8 mouse cellular contexts compared by ENCODE assay signal in the genomic region with DNA sequence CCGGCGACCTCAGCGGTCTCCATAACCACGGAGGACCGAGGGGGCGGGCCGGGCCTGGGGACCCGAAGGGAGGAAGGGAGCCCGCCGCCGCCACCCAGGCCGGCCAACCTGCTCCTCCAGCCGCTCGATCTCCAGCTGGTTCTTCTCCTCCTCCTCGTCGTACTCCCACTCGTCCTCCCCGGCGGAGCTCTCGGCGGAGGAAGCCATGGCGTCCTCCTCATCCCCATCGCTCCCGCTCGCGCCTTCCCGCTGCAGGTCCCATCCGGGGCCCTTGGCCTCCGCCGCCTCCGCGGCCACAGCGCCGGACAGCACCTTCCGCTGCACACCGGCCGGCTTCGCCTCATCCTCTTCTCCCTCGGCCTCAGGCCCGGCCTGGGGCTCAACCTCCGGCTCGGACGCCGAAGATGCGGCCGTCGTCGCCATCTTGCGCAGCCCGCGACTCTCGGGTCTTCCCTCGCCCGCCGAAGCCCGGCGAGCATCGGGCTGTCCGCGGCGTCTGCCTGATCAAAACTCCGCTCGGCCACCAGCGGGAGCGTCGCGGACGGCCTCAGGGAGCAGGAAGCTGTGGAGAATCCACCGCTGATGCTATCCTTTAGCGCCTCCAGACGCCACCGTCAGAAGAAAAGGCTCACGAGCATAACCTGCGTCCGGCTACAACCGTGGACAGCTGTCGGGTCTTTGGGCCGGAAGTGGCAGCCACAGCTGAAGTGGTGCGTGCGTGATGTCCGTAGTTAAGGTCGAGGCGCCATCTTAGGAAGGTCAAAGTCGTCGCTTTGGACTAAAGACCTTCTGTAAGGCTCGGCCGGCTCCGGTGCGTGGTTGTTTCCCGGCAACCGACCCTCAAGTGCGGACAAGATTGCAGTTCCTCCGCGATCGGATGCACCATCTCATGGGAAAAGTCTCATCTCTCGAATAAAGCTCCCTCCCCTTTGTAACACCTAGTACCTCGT. TPM values are rescaled to one million over a fixed set of nuclear protein-coding genes. Genes with fewer than 3 reads are reported as not detected.
DNase-seq lines count a peak whose midpoint lies in the region; ATAC-seq and TF ChIP-seq lines count a peak whose summit lies in the region.

No protein-coding gene starts in this region.

- H3K4me3 ChIP-seq in bone marrow macrophage, adult 2 months (ENCODE audit: insufficient read depth, low read length) = peak overlapping the region; percentile 86
- H3K4me3 ChIP-seq in embryonic fibroblast, embryonic 13.5 days (ENCODE audit: insufficient read depth, low read length) = peak overlapping the region; percentile 92
- H3K4me3 ChIP-seq in kidney, embryonic 14.5 days (ENCODE audit: low read length) = peak overlapping the region; percentile 99
- H3K4me3 ChIP-seq in limb, embryonic 15.5 days = peak overlapping the region; percentile 100

- ATAC-seq in kidney, embryonic 14.5 days (ENCODE audit: low FRiP score, low TSS enrichment) = peak; percentile 73
- ATAC-seq in limb, embryonic 15.5 days (ENCODE audit: insufficient number of reproducible peaks, low FRiP score, low TSS enrichment, low read depth) = peak; percentile 80

- H3K27ac ChIP-seq in bone marrow macrophage, adult 2 months (ENCODE audit: insufficient read depth, low read depth, low read length) = peak overlapping the region; percentile 94
- H3K27ac ChIP-seq in embryonic fibroblast, embryonic 13.5 days (ENCODE audit: insufficient read depth, low read length) = peak overlapping the region; percentile 94
- peak overlapping the region; percentile 99 for H3K27ac ChIP-seq in kidney, embryonic 14.5 days (ENCODE audit: low read depth, low read length)
- H3K27ac ChIP-seq in limb, embryonic 15.5 days = peak overlapping the region; percentile 98

- peak overlapping the region; percentile 98 for H3K9ac ChIP-seq in kidney, embryonic 14.5 days (ENCODE audit: low read depth, low read length)
- H3K9ac ChIP-seq in limb, embryonic 15.5 days = peak overlapping the region; percentile 92

- H3K9me3 ChIP-seq in kidney, embryonic 14.5 days (ENCODE audit: control insufficient read depth, low read length) = no peaks in the 10 kb centered on the region
- no peaks in the 10 kb centered on the region for H3K9me3 ChIP-seq in limb, embryonic 15.5 days

- 0 out of 2 replicates have a peak, but pooled peaks have one; percentile 14 for TF ChIP-seq POLR2A in bone marrow macrophage, adult 2 months (IDR thresholded peaks at IDR 0.05; ENCODE audit: borderline replicate concordance, low read depth, low read length)
- TF ChIP-seq POLR2A in embryonic fibroblast, embryonic 13.5 days (IDR thresholded peaks at IDR 0.05; ENCODE audit: low read depth, low read length) = peak; percentile 62; the same call in 1 of the 2 replicates

- no peaks in the 10 kb centered on the region for H3K27me3 ChIP-seq in kidney, embryonic 14.5 days (ENCODE audit: control insufficient read depth, insufficient read depth, low read length)
- H3K27me3 ChIP-seq in limb, embryonic 15.5 days = no peaks in the 10 kb centered on the region

- TF ChIP-seq CTCF in bone marrow macrophage, adult 2 months (IDR thresholded peaks at IDR 0.05; ENCODE audit: low read depth, low read length) = no peak
- TF ChIP-seq CTCF in embryonic fibroblast, embryonic 13.5 days (IDR thresholded peaks at IDR 0.05; ENCODE audit: borderline replicate concordance, insufficient read depth, low read length) = no peak

- under 1% methylated on average over 93 of the region's 97 CpGs for WGBS in kidney, embryonic 14.5 days
- under 1% methylated on average over 97 of the region's 97 CpGs for WGBS in limb, embryonic 15.5 days

- peak overlapping the region; percentile 87 for H3K4me2 ChIP-seq in kidney, embryonic 14.5 days (replicated peaks; ENCODE audit: low read depth, low read length)
- H3K4me2 ChIP-seq in limb, embryonic 15.5 days = peak overlapping the region; percentile 90

- H3K36me3 ChIP-seq in kidney, embryonic 14.5 days (ENCODE audit: control insufficient read depth, insufficient read depth, low read length) = peaks cover 39% of the 10 kb centered on the region
- peaks cover 40% of the 10 kb centered on the region for H3K36me3 ChIP-seq in limb, embryonic 15.5 days

- peak; percentile 86 to 89 for DNase-seq in B cell, adult 2 months
- peak; percentile 82 to 91 for DNase-seq in heart, adult 9 months (ENCODE audit: low spot score in 2 of 2)
- DNase-seq in monocyte, adult 2 months (ENCODE audit: low read depth in 1 of 2, low spot score in 2 of 2) = peak; percentile 69 to 82
- DNase-seq in spleen, postnatal 36 days (ENCODE audit: low spot score in 2 of 2) = peak; percentile 86 to 90

- H3K4me1 ChIP-seq in bone marrow macrophage, adult 2 months (ENCODE audit: control insufficient read depth, insufficient read depth, low read length) = peaks cover 29% of the 10 kb centered on the region
- peaks cover 2% of the 10 kb centered on the region; the same call in 1 of the 2 replicates for H3K4me1 ChIP-seq in embryonic fibroblast, embryonic 13.5 days (ENCODE audit: control insufficient read depth, insufficient read depth, low read length)
- H3K4me1 ChIP-seq in kidney, embryonic 14.5 days (ENCODE audit: control insufficient read depth, insufficient read depth, low read length) = peaks cover 23% of the 10 kb centered on the region
- H3K4me1 ChIP-seq in limb, embryonic 15.5 days = peaks cover 34% of the 10 kb centered on the region

RNA-seq across cellular contexts. Expression of a gene that starts 0.8 kb away (rescaled TPM):
- polyA plus RNA-seq in bone marrow macrophage, adult 2 months (2012; ENCODE audit: insufficient read depth, insufficient read length, missing spikeins) = 23.5 and 29.8 TPM in 2 replicates
- 20.8 and 21.1 TPM in 2 replicates for polyA plus RNA-seq in embryonic fibroblast, embryonic 13.5 days (2011; ENCODE audit: insufficient read length, low read depth, missing spikeins)
- polyA plus RNA-seq in kidney, embryonic 14.5 days (2014; fragmentation: Nextera tagmentation; extraction: Ambion mirVana) = 30.0 and 53.0 TPM in 2 replicates
- 38.4 and 45.9 TPM in 2 replicates for polyA plus RNA-seq in limb, embryonic 15.5 days (2015; fragmentation: Nextera tagmentation; extraction: Ambion mirVana)

RNA-seq across cellular contexts. Expression of a gene that starts 1.1 kb away (rescaled TPM):
- 106 and 109 TPM in 2 replicates for polyA plus RNA-seq in bone marrow macrophage, adult 2 months (2012; ENCODE audit: insufficient read depth, insufficient read length, missing spikeins)
- polyA plus RNA-seq in embryonic fibroblast, embryonic 13.5 days (2011; ENCODE audit: insufficient read length, low read depth, missing spikeins) = 71.8 and 85.3 TPM in 2 replicates
- 106 and 129 TPM in 2 replicates for polyA plus RNA-seq in kidney, embryonic 14.5 days (2014; fragmentation: Nextera tagmentation; extraction: Ambion mirVana)
- 91.0 and 99.0 TPM in 2 replicates for polyA plus RNA-seq in limb, embryonic 15.5 days (2015; fragmentation: Nextera tagmentation; extraction: Ambion mirVana)

RNA-seq across cellular contexts. Expression of a gene that starts 28.8 kb away (rescaled TPM):
- polyA plus RNA-seq in bone marrow macrophage, adult 2 months (2012; ENCODE audit: insufficient read depth, insufficient read length, missing spikeins) = 0.99 and 1.7 TPM in 2 replicates
- 66.6 and 92.8 TPM in 2 replicates for polyA plus RNA-seq in embryonic fibroblast, embryonic 13.5 days (2011; ENCODE audit: insufficient read length, low read depth, missing spikeins)
- polyA plus RNA-seq in kidney, embryonic 14.5 days (2014; fragmentation: Nextera tagmentation; extraction: Ambion mirVana) = 17.6 and 24.8 TPM in 2 replicates
- 202 and 204 TPM in 2 replicates for polyA plus RNA-seq in limb, embryonic 15.5 days (2015; fragmentation: Nextera tagmentation; extraction: Ambion mirVana)

RNA-seq across cellular contexts. Expression of a gene that starts 35.9 kb away (rescaled TPM):
- 3.0 and 3.7 TPM in 2 replicates for polyA plus RNA-seq in bone marrow macrophage, adult 2 months (2012; ENCODE audit: insufficient read depth, insufficient read length, missing spikeins)
- polyA plus RNA-seq in embryonic fibroblast, embryonic 13.5 days (2011; ENCODE audit: insufficient read length, low read depth, missing spikeins) = 6.0 and 7.1 TPM in 2 replicates
- polyA plus RNA-seq in kidney, embryonic 14.5 days (2014; fragmentation: Nextera tagmentation; extraction: Ambion mirVana) = 2.2 and 4.3 TPM in 2 replicates
- polyA plus RNA-seq in limb, embryonic 15.5 days (2015; fragmentation: Nextera tagmentation; extraction: Ambion mirVana) = 9.0 and 9.3 TPM in 2 replicates

RNA-seq across cellular contexts. Expression of a gene that starts 46.9 kb away (rescaled TPM):
- polyA plus RNA-seq in bone marrow macrophage, adult 2 months (2012; ENCODE audit: insufficient read depth, insufficient read length, missing spikeins) = not detected in 2 replicates
- polyA plus RNA-seq in embryonic fibroblast, embryonic 13.5 days (2011; ENCODE audit: insufficient read length, low read depth, missing spikeins) = not detected in 2 replicates
- not detected in 2 replicates for polyA plus RNA-seq in kidney, embryonic 14.5 days (2014; fragmentation: Nextera tagmentation; extraction: Ambion mirVana)
- not detected in 2 replicates for polyA plus RNA-seq in limb, embryonic 15.5 days (2015; fragmentation: Nextera tagmentation; extraction: Ambion mirVana)

Comparison
In these comparisons a context has a peak if more than half of its experiments do, and no peak if none do; other contexts are left out.
1. Peak in every context shown above with its lines: DNase-seq, ATAC-seq, H3K4me3 ChIP-seq and H3K27ac ChIP-seq.